Mouse (Mus musculus) cortical plate, adult 2 months (tissue): ENCODE results near the gene Bmper.

Experiments
- CTCF ChIP-seq: fragments of 200-500 bp; IDR thresholded peaks from 2 replicates; pipeline ENCODE4 v1.5.1; 2011; ENCODE audit warnings: mild to moderate bottlenecking, control low read depth, low read length; ENCODE audit not compliant: insufficient read depth; ENCODE audit errors: extremely low read depth
- POLR2A ChIP-seq: fragments of 200-500 bp; IDR thresholded peaks from 2 replicates; pipeline ENCODE4 v1.6.1; 2011; ENCODE audit warnings: mild to moderate bottlenecking, low read length, control low read depth; ENCODE audit not compliant: insufficient read depth; ENCODE audit errors: extremely low read depth

GRCm38 (mm10) chr9:23202431-23202830 is 20.4 kb upstream of the Bmper start:
- TF ChIP-seq POLR2A (no peak), CTCF (no peak)
